Mouse (Mus musculus) C2C12 (cell line): ENCODE data around the gene Tcf12.

Experiments
- CEBPB ChIP-seq: IDR thresholded peaks from one replicate; pipeline ENCODE4 v1.6.1; 2011; ENCODE audit warnings: low read depth, mild to moderate bottlenecking, control low read depth, moderate library complexity
- CTCF ChIP-seq: IDR thresholded peaks from one replicate; pipeline ENCODE4 v1.5.1; 2011; ENCODE audit not compliant: control insufficient read depth, insufficient read depth, insufficient read length
- MYOG ChIP-seq: IDR thresholded peaks from one replicate; pipeline ENCODE4 v1.6.1; 2011; ENCODE audit not compliant: control insufficient read depth, insufficient read length; ENCODE audit errors: extremely low read depth

- TF ChIP-seq CEBPB: no peak
- TF ChIP-seq CTCF: no peak
- no peak for TF ChIP-seq MYOG
Measured at GRCm38 (mm10) chr9:71850283-71850682, 261.4 kb downstream of the Tcf12 start.
